Mouse (Mus musculus) heart, embryonic 16.5 days (tissue): ENCODE measurements around the gene Hal. TPM values are rescaled to one million over a fixed set of nuclear protein-coding genes. Genes with fewer than 3 reads are reported as not detected.

Experiments
- ATAC-seq: fragments of 200-750 bp; cut with Nextera tagmentation; replicated peaks from 2 replicates; pipeline ENCODE4 v1.8.0; 2017; ENCODE audit warnings: moderate number of reproducible peaks; ENCODE audit not compliant: insufficient read depth, low FRiP score; ENCODE audit errors: extremely low read depth
- H3K27ac ChIP-seq: fragments of 300-500 bp; sonication (generic); 2 replicates; pipeline ENCODE4 v1.5.1; 2014; ENCODE audit warnings: mild to moderate bottlenecking, low read length, control low read depth, moderate library complexity
- H3K27me3 ChIP-seq: fragments of 300-500 bp; sonication (generic); 2 replicates; pipeline ENCODE4 v1.6.1; 2014; ENCODE audit warnings: low read length, mixed read lengths; ENCODE audit not compliant: control insufficient read depth, insufficient read depth
- H3K36me3 ChIP-seq: fragments of 300-500 bp; sonication (generic); 2 replicates; pipeline ENCODE4 v1.6.1; 2014; ENCODE audit not compliant: control insufficient read depth, insufficient read depth
- H3K4me1 ChIP-seq: fragments of 300-500 bp; sonication (generic); 2 replicates; pipeline ENCODE4 v1.6.1; 2014; ENCODE audit warnings: low read length, mixed read lengths; ENCODE audit not compliant: control insufficient read depth, insufficient read depth
- H3K4me2 ChIP-seq: fragments of 300-500 bp; sonication (generic); 2 replicates; pipeline ENCODE4 v1.6.1; 2014; ENCODE audit warnings: low read depth, mild to moderate bottlenecking, control low read depth, low read length
- H3K4me3 ChIP-seq: fragments of 300-500 bp; sonication (generic); 2 replicates; pipeline ENCODE4 v1.5.1; 2014; ENCODE audit warnings: mild to moderate bottlenecking, control low read depth, low read length
- H3K9ac ChIP-seq: fragments of 300-500 bp; sonication (generic); 2 replicates; pipeline ENCODE4 v1.6.1; 2014; ENCODE audit warnings: low read length, control low read depth
- H3K9me3 ChIP-seq: fragments of 300-500 bp; sonication (generic); replicated peaks from 2 replicates; pipeline ENCODE4 v1.6.1; 2016; ENCODE audit warnings: low read length; ENCODE audit not compliant: control insufficient read depth
- WGBS: fragments of 180-500 bp; shearing (Covaris S2); extraction: QIAGEN DNeasy Blood & Tissue Kit; methylation state at CpG from one replicate; pipeline ENCODE4 v1.1.7; 2014; 5-methylcytosine and 5-hydroxymethylcytosine counted together
- polyA plus RNA-seq: library from polyadenylated mRNA; unstranded; fragments of >200 nt; fragmentation: Nextera tagmentation; extraction: Ambion mirVana; gene quantifications from 2 replicates; pipeline ENCODE4 v1.2.1, GENCODE M21; 2015

Gene Hal
- polyA plus RNA-seq, 1 experiment from 2014 or later: 0.80 TPM

DNA sequence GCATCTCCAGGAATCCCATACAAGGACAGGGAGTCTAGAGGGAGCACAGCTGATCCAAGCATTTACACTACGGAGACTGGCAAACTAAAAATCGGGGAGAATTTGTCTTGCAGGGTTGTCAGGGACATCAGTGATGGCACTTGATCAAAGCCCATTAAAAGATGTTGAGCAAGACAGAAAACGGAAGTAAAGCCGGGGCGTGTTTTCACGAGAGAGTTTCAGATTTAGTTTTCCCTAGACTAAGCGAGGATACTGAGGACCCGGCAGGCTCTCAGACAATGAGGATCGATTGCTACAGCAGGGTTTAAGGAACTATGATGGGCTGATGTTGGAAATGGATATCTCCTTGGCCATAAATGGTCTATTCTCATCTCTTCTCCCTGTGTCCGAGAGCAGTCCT is 78.5 kb downstream of the Hal start:
- ATAC-seq: no peak
- H3K27me3 ChIP-seq: no peaks in the 10 kb centered on the region
- H3K9ac ChIP-seq: no peak overlapping the region
- H3K9me3 ChIP-seq: no peaks in the 10 kb centered on the region
- no peaks in the 10 kb centered on the region for H3K4me1 ChIP-seq
- H3K4me3 ChIP-seq: no peak overlapping the region
- no peak overlapping the region for H3K4me2 ChIP-seq
- H3K27ac ChIP-seq: no peak overlapping the region
- H3K36me3 ChIP-seq: no peaks in the 10 kb centered on the region
- 80% methylated on average over 10 of the region's 10 CpGs for WGBS

DNA sequence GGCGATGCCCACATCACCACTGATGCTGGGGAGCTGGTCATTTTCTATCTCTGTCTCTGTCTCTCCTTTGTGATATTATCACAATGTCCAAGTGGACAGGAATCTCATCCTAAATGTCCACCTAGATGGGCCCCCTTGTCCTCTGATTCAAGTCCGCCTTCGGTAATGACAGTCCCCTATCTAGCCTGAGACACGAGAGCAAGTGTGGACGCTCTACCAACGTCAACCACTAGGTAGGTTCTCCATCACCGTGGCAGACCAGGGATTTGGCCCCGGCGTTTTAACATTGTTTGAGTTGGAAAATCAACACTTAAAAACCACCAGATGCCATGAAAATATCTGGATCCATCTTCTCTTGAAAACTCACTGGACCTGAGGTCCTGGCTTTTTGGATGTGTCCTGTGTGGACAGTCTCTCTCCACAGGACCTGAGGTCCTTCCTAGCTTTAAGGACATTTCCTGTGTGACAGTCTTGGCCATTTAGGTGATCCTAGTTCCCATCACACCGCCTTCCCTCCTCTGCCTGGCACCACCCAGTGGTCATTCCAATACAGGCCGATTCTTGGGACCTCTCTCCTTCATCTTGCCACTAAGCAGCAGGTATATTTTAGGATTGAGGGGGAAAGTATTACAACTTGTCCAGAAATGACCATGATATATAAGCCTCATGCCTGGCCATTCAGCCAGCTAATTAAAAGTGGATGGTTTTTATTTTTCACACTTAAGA is 79.4 kb downstream of the Hal start:
- no peak for ATAC-seq
- Histone ChIP-seq H3K4me2 (no peak overlapping the region), H3K27me3 (no peaks in the 10 kb centered on the region), H3K9me3 (no peaks in the 10 kb centered on the region), H3K4me3 (no peak overlapping the region), H3K4me1 (no peaks in the 10 kb centered on the region), H3K36me3 (no peaks in the 10 kb centered on the region), H3K9ac (no peak overlapping the region), H3K27ac (no peak overlapping the region)
- WGBS: 82% methylated on average over 11 of the region's 11 CpGs

DNA sequence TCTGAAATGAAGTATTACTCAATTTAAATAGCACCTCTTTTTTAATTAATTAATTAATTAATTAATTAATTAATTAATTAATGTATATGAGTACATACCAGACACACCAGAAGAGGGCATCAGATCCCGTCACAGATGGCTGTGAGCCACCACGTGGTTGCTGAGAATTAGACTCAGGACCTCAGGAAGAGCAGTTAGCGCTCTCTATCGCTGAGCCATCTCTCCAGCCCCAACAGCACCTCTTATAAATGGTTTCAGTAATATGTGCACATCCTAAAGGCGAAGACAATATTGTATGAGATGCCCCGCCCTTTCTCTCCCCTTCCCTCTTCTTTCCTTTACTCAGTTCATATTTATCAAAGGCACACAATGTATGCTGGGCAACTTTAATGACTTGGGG is 80.1 kb downstream of the Hal start:
- Histone ChIP-seq H3K36me3 (no peaks in the 10 kb centered on the region), H3K9ac (no peak overlapping the region), H3K4me1 (no peaks in the 10 kb centered on the region), H3K4me2 (no peak overlapping the region), H3K4me3 (no peak overlapping the region), H3K27me3 (no peaks in the 10 kb centered on the region), H3K27ac (no peak overlapping the region), H3K9me3 (no peaks in the 10 kb centered on the region)
- ATAC-seq: no peak
- 83% methylated on average over 6 of the region's 6 CpGs for WGBS

Other genes starting within 250 kb of the Hal start
- 29.3 and 34.2 TPM in 2 replicates for gene Elk3, start 177.6 kb upstream of the Hal start, polyA plus RNA-seq
- 386 and 413 TPM in 2 replicates for gene Lta4h, start 35.4 kb upstream of the Hal start, polyA plus RNA-seq
- gene Amdhd1, start 51.3 kb downstream of the Hal start, polyA plus RNA-seq: 0.19 and 0.25 TPM in 2 replicates
- 0.11 and 0.13 TPM in 2 replicates for gene Ccdc38, start 51.9 kb downstream of the Hal start, polyA plus RNA-seq
- gene Snrpf, start 100.9 kb downstream of the Hal start, polyA plus RNA-seq: 61.1 and 70.9 TPM in 2 replicates
- gene Ntn4, start 151.9 kb downstream of the Hal start, polyA plus RNA-seq: 2.8 and 5.0 TPM in 2 replicates